Mouse (Mus musculus) intestine, postnatal 0 days (tissue): ENCODE measurements around the gene Milr1. TPM values are rescaled to one million over a fixed set of nuclear protein-coding genes. Genes with fewer than 3 reads are reported as not detected.

Source experiments
- ATAC-seq: fragments of 200-750 bp; cut with Nextera tagmentation; 2 replicates; pipeline ENCODE4 v1.8.0; 2017; ENCODE audit warnings: mild to moderate bottlenecking, moderate TSS enrichment, moderate library complexity
- H3K27ac ChIP-seq: fragments of 300-500 bp; sonication (generic); 2 replicates; pipeline ENCODE4 v1.5.1; 2014; ENCODE audit warnings: mild to moderate bottlenecking, low read depth, low read length, moderate library complexity
- H3K27me3 ChIP-seq: fragments of 300-500 bp; sonication (generic); replicated peaks from 2 replicates; pipeline ENCODE4 v1.6.1; 2014; ENCODE audit warnings: low read length, mixed read lengths; ENCODE audit not compliant: control insufficient read depth, insufficient read depth
- H3K36me3 ChIP-seq: fragments of 300-500 bp; sonication (generic); 2 replicates; pipeline ENCODE4 v1.6.1; 2014; ENCODE audit warnings: mild to moderate bottlenecking, moderate library complexity; ENCODE audit not compliant: control insufficient read depth, insufficient read depth
- H3K4me1 ChIP-seq: fragments of 300-500 bp; sonication (generic); replicated peaks from 2 replicates; pipeline ENCODE4 v1.6.1; 2014; ENCODE audit warnings: antibody characterized with exemption, low read length, mixed read lengths; ENCODE audit not compliant: control insufficient read depth, insufficient read depth
- H3K4me2 ChIP-seq: fragments of 300-500 bp; sonication (generic); replicated peaks from 2 replicates; pipeline ENCODE4 v1.6.1; 2014; ENCODE audit warnings: low read depth, mild to moderate bottlenecking, moderate library complexity
- H3K4me3 ChIP-seq: fragments of 300-500 bp; sonication (generic); 2 replicates; pipeline ENCODE4 v1.5.1; 2014; ENCODE audit warnings: low read depth, low read length
- H3K9ac ChIP-seq: fragments of 300-500 bp; sonication (generic); 2 replicates; pipeline ENCODE4 v1.6.1; 2014; ENCODE audit warnings: mild to moderate bottlenecking, low read depth, low read length
- H3K9me3 ChIP-seq: fragments of 300-500 bp; sonication (generic); 2 replicates; pipeline ENCODE4 v1.6.1; 2016; ENCODE audit warnings: mixed run types; ENCODE audit not compliant: control insufficient read depth
- CTCF ChIP-seq: sonication (generic); IDR thresholded peaks from 2 replicates; pipeline ENCODE4 v1.5.1; 2016; ENCODE audit warnings: low read depth, mild to moderate bottlenecking, control low read depth, antibody characterized with exemption, moderate library complexity
- WGBS: fragments of 180-500 bp; shearing (Covaris S2); extraction: QIAGEN DNeasy Blood & Tissue Kit; methylation state at CpG from one replicate; pipeline ENCODE4 v1.1.7; 2014; 5-methylcytosine and 5-hydroxymethylcytosine counted together
- microRNA-seq: library from miRNA; unstranded; fragments of <30 nt; microRNA quantifications from one replicate; pipeline ENCODE4, GENCODE M21; 2016
- polyA plus RNA-seq: library from polyadenylated mRNA; unstranded; fragments of >200 nt; fragmentation: Nextera tagmentation; extraction: Ambion mirVana; gene quantifications from 2 replicates; pipeline ENCODE4 v1.2.1, GENCODE M21; 2015

The Milr1 gene
- polyA plus RNA-seq, 1 experiment from 2014 or later: 1.9 TPM

- 86% methylated on average over 6 of the region's 6 CpGs for WGBS
- H3K4me2 ChIP-seq: no peak overlapping the region
- H3K9me3 ChIP-seq: no peaks in the 10 kb centered on the region
- no peak for TF ChIP-seq CTCF
- no peaks in the 10 kb centered on the region for H3K27me3 ChIP-seq
- H3K4me1 ChIP-seq: 0 out of 2 replicates have a peak, but pooled peaks cover 4% of the 10 kb centered on the region
- peaks cover 68% of the 10 kb centered on the region for H3K36me3 ChIP-seq
- H3K27ac ChIP-seq: no peak overlapping the region
- H3K4me3 ChIP-seq: no peak overlapping the region
- no peak for ATAC-seq
- H3K9ac ChIP-seq: no peak overlapping the region
Measured at GRCm38 (mm10) chr11:106817808-106818207, 66.8 kb downstream of the Milr1 start.

- 46% methylated on average over 9 of the region's 9 CpGs for WGBS
- no peak overlapping the region for H3K9ac ChIP-seq
- no peaks in the 10 kb centered on the region for H3K9me3 ChIP-seq
- no peak for ATAC-seq
- 0 out of 2 replicates have a peak, but pooled peaks cover 4% of the 10 kb centered on the region for H3K4me1 ChIP-seq
- no peak for TF ChIP-seq CTCF
- no peak overlapping the region for H3K4me3 ChIP-seq
- H3K27ac ChIP-seq: 0 out of 2 replicates have a peak overlapping the region, but pooled peaks have one; percentile 54
- no peak overlapping the region for H3K4me2 ChIP-seq
- H3K36me3 ChIP-seq: peaks cover 73% of the 10 kb centered on the region
- H3K27me3 ChIP-seq: no peaks in the 10 kb centered on the region
Measured at GRCm38 (mm10) chr11:106818341-106818740, 67.3 kb downstream of the Milr1 start.

Small RNA genes lying within 50 kb of the gene (microRNA-seq; reads per million reads assigned to microRNA genes)
- not detected for gene Gm25994
- gene Mir3064: 3.0 reads per million, percentile 4 among the genes with 10 or more reads in this experiment

Other genes with a start within 250 kb of the Milr1 start
- 17.1 and 19.3 TPM in 2 replicates for gene Tex2, start 137.8 kb upstream of the Milr1 start, polyA plus RNA-seq
- 25.9 and 26.1 TPM in 2 replicates for gene Pecam1, start 598 bp upstream of the Milr1 start, polyA plus RNA-seq
- 12.9 and 13.3 TPM in 2 replicates for gene Polg2, start 28.3 kb downstream of the Milr1 start, polyA plus RNA-seq
- gene Ddx5, start 38.0 kb downstream of the Milr1 start, polyA plus RNA-seq: 163 and 183 TPM in 2 replicates
- 5.3 and 5.5 TPM in 2 replicates for gene Cep95, start 38.0 kb downstream of the Milr1 start, polyA plus RNA-seq
- 8.0 and 8.9 TPM in 2 replicates for gene Smurf2, start 169.5 kb downstream of the Milr1 start, polyA plus RNA-seq
- 80.6 and 100 TPM in 2 replicates for gene Kpna2, start 248.3 kb downstream of the Milr1 start, polyA plus RNA-seq